Mouse (Mus musculus) testis, adult 2 months (tissue): ENCODE data around the gene Nol10. TPM values are rescaled to one million over a fixed set of nuclear protein-coding genes. Genes with fewer than 3 reads are reported as not detected.

ENCODE experiments used
- H3K27ac ChIP-seq: fragments of 200-500 bp; 2 replicates; pipeline ENCODE4 v1.5.1; 2012; ENCODE audit warnings: low read depth, low read length; ENCODE audit not compliant: control insufficient read depth, insufficient read depth
- H3K27me3 ChIP-seq: fragments of 200-500 bp; 2 replicates; pipeline ENCODE4 v1.6.1; 2012; ENCODE audit warnings: mild to moderate bottlenecking, low read length, moderate library complexity; ENCODE audit not compliant: control insufficient read depth, insufficient read depth
- H3K36me3 ChIP-seq: fragments of 200-500 bp; 2 replicates; pipeline ENCODE4 v1.6.1; 2012; ENCODE audit warnings: mild to moderate bottlenecking, low read length; ENCODE audit not compliant: control insufficient read depth, insufficient read depth
- H3K4me1 ChIP-seq: fragments of 200-500 bp; 2 replicates; pipeline ENCODE4 v1.6.1; 2012; ENCODE audit warnings: low read length; ENCODE audit not compliant: control insufficient read depth, insufficient read depth
- H3K4me3 ChIP-seq: fragments of 200-500 bp; 2 replicates; pipeline ENCODE4 v1.5.1; 2012; ENCODE audit warnings: low read depth, mild to moderate bottlenecking, low read length, moderate library complexity, mixed read lengths; ENCODE audit not compliant: control insufficient read depth
- CTCF ChIP-seq: fragments of 200-500 bp; IDR thresholded peaks from 2 replicates; pipeline ENCODE4 v1.5.1; 2012; ENCODE audit warnings: low read depth, mild to moderate bottlenecking, inconsistent platforms, low read length, moderate library complexity; ENCODE audit not compliant: control insufficient read depth, insufficient read depth, insufficient replicate concordance
- POLR2A ChIP-seq: fragments of 200-500 bp; IDR thresholded peaks from 2 replicates; pipeline ENCODE4 v1.6.1; 2012; ENCODE audit warnings: low read depth, mild to moderate bottlenecking, inconsistent platforms, low read length, moderate library complexity; ENCODE audit not compliant: control insufficient read depth
- polyA plus RNA-seq: library from polyadenylated mRNA; depleted of rRNA; stranded (reverse); fragments of >200 nt; gene quantifications from 2 replicates; pipeline ENCODE4 v1.2.3, GENCODE M21; 2012

The Nol10 gene
- polyA plus RNA-seq, 1 experiment = 3.8 TPM

- Histone ChIP-seq H3K4me3 (no peak overlapping the region), H3K4me1 (no peaks in the 10 kb centered on the region), H3K36me3 (peaks cover 7% of the 10 kb centered on the region), H3K27ac (no peak overlapping the region), H3K27me3 (no peaks in the 10 kb centered on the region)
- TF ChIP-seq CTCF = no peak
These were observed 27.0 kb downstream of the Nol10 start for GRCm38 (mm10) chr12:17375243-17375642.

GRCm38 (mm10) chr12:17376521-17376920 lies 28.3 kb downstream of the Nol10 start:
- Histone ChIP-seq H3K4me3 (no peak overlapping the region), H3K36me3 (peaks cover 5% of the 10 kb centered on the region)

GRCm38 (mm10) chr12:17380991-17381390 lies 32.7 kb downstream of the Nol10 start:
- Histone ChIP-seq H3K4me3 (no peak overlapping the region), H3K27ac (no peak overlapping the region), H3K4me1 (no peaks in the 10 kb centered on the region), H3K27me3 (no peaks in the 10 kb centered on the region), H3K36me3 (no peaks in the 10 kb centered on the region; the same call in 1 of the 2 replicates)
- TF ChIP-seq POLR2A (no peak), CTCF (no peak)

More at GRCm38 (mm10) chr12:17376521-17376920, 28.3 kb downstream of the Nol10 start:
- Histone ChIP-seq H3K4me1 (no peaks in the 10 kb centered on the region), H3K27me3 (no peaks in the 10 kb centered on the region), H3K27ac (no peak overlapping the region)
- TF ChIP-seq CTCF = no peak

- Histone ChIP-seq H3K4me1 (no peaks in the 10 kb centered on the region), H3K36me3 (no peaks in the 10 kb centered on the region; the same call in 1 of the 2 replicates), H3K4me3 (no peak overlapping the region), H3K27me3 (no peaks in the 10 kb centered on the region), H3K27ac (no peak overlapping the region)
- TF ChIP-seq POLR2A = no peak
- no peak for TF ChIP-seq CTCF
These were observed 34.5 kb downstream of the Nol10 start for GRCm38 (mm10) chr12:17382759-17383158.

- H3K4me3 ChIP-seq = no peak overlapping the region
These were observed 38.6 kb downstream of the Nol10 start for GRCm38 (mm10) chr12:17386896-17387295.

GRCm38 (mm10) chr12:17387332-17388135 lies 39.3 kb downstream of the Nol10 start:
- no peaks in the 10 kb centered on the region; the same call in 1 of the 2 replicates for H3K36me3 ChIP-seq

More at GRCm38 (mm10) chr12:17386896-17387295, 38.6 kb downstream of the Nol10 start:
- Histone ChIP-seq H3K27me3 (no peaks in the 10 kb centered on the region), H3K4me1 (no peaks in the 10 kb centered on the region; the same call in 1 of the 2 replicates), H3K36me3 (no peaks in the 10 kb centered on the region; the same call in 1 of the 2 replicates), H3K27ac (no peak overlapping the region)
- TF ChIP-seq CTCF (no peak), POLR2A (no peak)

GRCm38 (mm10) chr12:17388136-17388437 lies 39.8 kb downstream of the Nol10 start:
- Histone ChIP-seq H3K27ac (no peak overlapping the region), H3K27me3 (no peaks in the 10 kb centered on the region), H3K4me3 (no peak overlapping the region), H3K4me1 (no peaks in the 10 kb centered on the region; the same call in 1 of the 2 replicates), H3K36me3 (no peaks in the 10 kb centered on the region)
- TF ChIP-seq POLR2A = no peak
- TF ChIP-seq CTCF = no peak

More at GRCm38 (mm10) chr12:17387332-17388135, 39.3 kb downstream of the Nol10 start:
- Histone ChIP-seq H3K27me3 (no peaks in the 10 kb centered on the region), H3K4me1 (no peaks in the 10 kb centered on the region; the same call in 1 of the 2 replicates), H3K4me3 (no peak overlapping the region), H3K27ac (no peak overlapping the region)
- TF ChIP-seq POLR2A = no peak
- TF ChIP-seq CTCF = no peak
